Mouse (Mus musculus) natural killer cell, adult 2 months (primary cell): ENCODE measurements around the gene Ncoa4.
"Not testable (repeated sequence)": the region's sequence is repeated elsewhere in the genome, so short reads cannot be mapped to it uniquely, and the experiment has no call there.

Experiments used
- DNase-seq, 2 experiments: peaks; one replicate each; pipeline ENCODE4 v3.0.0; 2022; ENCODE audit warnings: low spot score in 2 of 2

Ncoa4 gene

GRCm38 (mm10) chr14:32160563-32160962 lies 898 bp downstream of the Ncoa4 start:
- no peak for DNase-seq

- no peak for DNase-seq
These were observed 1.6 kb downstream of the Ncoa4 start for GRCm38 (mm10) chr14:32161090-32161885.

- no peak for DNase-seq
These were observed 2.6 kb downstream of the Ncoa4 start for GRCm38 (mm10) chr14:32162231-32162630.

- DNase-seq = no peak
These were observed 3.7 kb downstream of the Ncoa4 start for GRCm38 (mm10) chr14:32163203-32163888.

- DNase-seq = no peak
These were observed 4.7 kb downstream of the Ncoa4 start for GRCm38 (mm10) chr14:32164173-32165051.

GRCm38 (mm10) chr14:32165278-32166061 lies 5.8 kb downstream of the Ncoa4 start:
- peak; percentile 91 to 92 for DNase-seq

- DNase-seq = no peak
These were observed 6.4 kb downstream of the Ncoa4 start for GRCm38 (mm10) chr14:32166062-32166441.

GRCm38 (mm10) chr14:32166840-32167239 lies 7.2 kb downstream of the Ncoa4 start:
- no peak for DNase-seq

GRCm38 (mm10) chr14:32167326-32167725 lies 7.7 kb downstream of the Ncoa4 start:
- DNase-seq = no peak

- DNase-seq = no peak
These were observed 9.1 kb downstream of the Ncoa4 start for GRCm38 (mm10) chr14:32168653-32169231.

- DNase-seq = no peak
These were observed 10.5 kb downstream of the Ncoa4 start for GRCm38 (mm10) chr14:32170137-32170536.

- DNase-seq = no peak
These were observed 15.6 kb downstream of the Ncoa4 start for GRCm38 (mm10) chr14:32175310-32175709.

GRCm38 (mm10) chr14:32176590-32176989 lies 16.9 kb downstream of the Ncoa4 start:
- DNase-seq = not testable (repeated sequence)

GRCm38 (mm10) chr14:32179393-32180195 lies 19.9 kb downstream of the Ncoa4 start:
- no peak for DNase-seq

GRCm38 (mm10) chr14:32180861-32181260 lies 21.2 kb downstream of the Ncoa4 start:
- no peak for DNase-seq

GRCm38 (mm10) chr14:32183846-32184245 lies 24.2 kb downstream of the Ncoa4 start:
- no peak for DNase-seq

GRCm38 (mm10) chr14:32190627-32191391 lies 31.1 kb downstream of the Ncoa4 start:
- DNase-seq = no peak

GRCm38 (mm10) chr14:32191926-32192325 lies 32.3 kb downstream of the Ncoa4 start:
- DNase-seq = no peak

- peak; percentile 20 to 33 for DNase-seq
These were observed 32.8 kb downstream of the Ncoa4 start for GRCm38 (mm10) chr14:32192437-32192836.
